Mouse (Mus musculus): Measurements from ENCODE around the gene Acsl1.
A peak's percentile ranks its signal among the peaks of the same experiment; 100 is the strongest.

The Acsl1 gene

DNA sequence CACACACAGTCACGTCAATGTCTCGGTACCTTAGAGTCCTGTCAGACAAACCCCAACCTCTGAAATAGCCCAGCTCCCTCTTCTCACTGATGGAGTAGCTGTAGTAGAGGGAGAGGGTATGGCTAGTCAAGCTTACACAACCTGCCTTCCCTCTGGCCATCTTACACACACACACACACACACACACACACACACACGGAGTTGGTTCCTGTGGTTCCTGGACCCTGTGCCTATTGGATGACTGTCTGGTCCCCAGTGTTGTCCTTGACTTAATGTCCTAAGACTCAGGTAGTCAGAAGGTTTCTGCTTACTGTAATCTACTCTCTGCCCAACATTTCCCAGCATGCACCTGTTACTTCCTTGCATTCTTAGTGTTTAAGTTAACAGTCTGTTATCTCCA, 5.1 kb downstream of the Acsl1 start:
- no peak for DNase-seq

DNA sequence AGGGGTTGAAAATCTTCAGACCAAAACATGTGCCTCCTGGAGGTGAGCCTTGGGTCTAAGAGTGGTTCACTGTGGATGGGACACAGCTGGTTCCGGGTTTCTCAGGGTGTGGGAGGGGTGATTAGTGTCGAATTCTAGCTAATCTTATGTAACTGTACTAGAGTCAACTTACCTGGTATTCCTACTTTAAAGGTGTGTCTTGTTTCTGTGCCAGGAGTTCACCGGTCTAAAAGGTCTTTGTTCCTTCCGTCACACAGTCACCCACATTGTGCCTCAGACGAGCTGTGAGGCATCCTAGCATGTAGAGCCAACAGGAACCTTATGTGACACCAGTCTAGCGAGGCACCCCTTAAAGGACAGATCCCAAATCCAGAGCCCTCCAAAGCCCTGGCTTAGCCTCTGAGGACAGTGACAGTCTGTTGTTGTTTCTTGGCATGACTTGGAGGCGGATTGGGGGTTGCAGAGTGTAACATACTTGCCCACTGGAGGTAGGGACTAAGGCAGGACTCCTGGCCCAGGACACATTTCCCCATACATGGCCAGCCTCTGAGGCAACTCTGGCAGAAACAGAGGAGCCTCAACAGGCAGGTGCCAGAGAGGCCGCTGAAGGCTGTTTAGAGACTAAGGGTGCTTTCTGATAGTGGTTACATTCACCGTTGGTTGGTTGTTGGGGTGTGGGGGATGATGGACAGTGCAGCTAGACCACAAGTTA, 7.1 kb downstream of the Acsl1 start:
- DNase-seq, result no peak

- no peak for DNase-seq
Measured at GRCm38 (mm10) chr8:46478783-46479182, 7.9 kb downstream of the Acsl1 start.

DNA sequence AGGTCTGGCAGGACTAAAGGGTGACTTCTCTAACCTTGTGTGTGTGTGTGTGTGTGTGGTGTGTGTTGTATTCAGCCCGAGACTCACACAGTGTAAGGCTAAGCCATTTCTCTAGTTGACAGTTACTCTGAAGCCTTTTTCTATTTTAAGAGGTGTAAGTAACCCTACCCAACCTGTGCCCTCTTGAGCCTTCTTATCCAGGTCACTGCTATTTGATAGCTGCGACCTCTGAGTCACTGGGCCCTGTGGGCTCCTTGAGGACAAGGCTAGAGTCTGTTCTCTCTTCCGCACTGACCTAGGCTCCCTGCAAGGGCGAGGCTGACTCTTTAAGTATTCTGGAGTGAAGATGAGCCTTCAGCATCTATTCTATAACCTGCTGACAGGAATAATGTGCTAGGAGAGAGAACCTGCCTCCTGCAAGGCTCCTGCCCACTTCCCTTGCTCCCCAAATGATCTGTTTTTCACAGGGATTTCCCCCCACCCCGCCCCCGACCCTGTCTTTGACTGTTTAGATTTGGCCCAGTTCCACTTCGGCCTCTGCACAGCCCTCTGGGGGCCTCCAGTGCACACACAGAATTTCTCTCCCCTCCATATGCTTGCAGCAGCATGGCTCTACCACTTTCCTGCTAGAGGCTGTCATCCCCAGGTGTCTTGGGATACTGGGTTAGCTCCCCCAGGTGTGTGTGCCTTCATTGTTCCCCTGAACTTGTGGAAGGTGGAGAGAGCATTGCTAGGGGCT, 9.1 kb downstream of the Acsl1 start:
- DNase-seq, result no peak

DNA sequence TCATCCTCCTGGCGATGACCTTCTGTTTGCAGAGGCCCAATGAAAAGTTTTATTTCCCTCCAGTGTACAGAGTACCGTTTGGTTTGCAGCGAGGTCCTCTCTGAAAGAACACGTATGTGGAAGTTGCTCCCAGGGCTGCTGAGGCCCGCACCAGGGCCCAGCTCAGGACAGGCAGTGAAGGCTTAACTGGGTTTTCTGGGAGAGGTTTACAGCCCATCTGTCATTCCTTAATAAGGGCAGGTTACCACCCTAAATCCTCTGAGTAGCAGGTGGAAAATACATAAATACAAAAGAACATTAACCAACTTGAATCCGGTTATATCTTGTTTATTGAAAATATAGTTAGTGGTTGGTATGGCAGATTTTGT, 9.7 kb downstream of the Acsl1 start:
- DNase-seq, result no peak

DNA sequence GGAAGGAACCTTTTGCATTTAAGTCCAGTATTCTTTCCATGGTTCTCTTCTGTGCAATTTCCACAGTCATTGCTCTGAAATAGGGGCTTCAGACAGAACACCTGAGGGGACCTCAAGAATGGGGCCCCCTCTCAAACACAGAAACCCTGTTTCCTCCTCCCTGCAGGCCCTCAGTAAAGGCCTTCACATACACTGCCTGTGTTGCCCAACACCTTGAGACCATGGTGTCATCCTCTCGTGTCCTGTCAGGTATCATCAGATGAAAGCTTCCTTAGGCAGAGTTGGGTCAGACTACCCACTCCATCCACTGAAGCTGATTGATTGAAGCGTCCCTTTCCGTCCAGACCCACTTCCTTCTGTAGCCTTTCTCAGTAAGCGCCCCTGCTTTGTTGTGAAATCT, 11.9 kb downstream of the Acsl1 start:
- no peak for DNase-seq

- no peak for DNase-seq
Measured at GRCm38 (mm10) chr8:46483247-46483646, 12.4 kb downstream of the Acsl1 start.

DNA sequence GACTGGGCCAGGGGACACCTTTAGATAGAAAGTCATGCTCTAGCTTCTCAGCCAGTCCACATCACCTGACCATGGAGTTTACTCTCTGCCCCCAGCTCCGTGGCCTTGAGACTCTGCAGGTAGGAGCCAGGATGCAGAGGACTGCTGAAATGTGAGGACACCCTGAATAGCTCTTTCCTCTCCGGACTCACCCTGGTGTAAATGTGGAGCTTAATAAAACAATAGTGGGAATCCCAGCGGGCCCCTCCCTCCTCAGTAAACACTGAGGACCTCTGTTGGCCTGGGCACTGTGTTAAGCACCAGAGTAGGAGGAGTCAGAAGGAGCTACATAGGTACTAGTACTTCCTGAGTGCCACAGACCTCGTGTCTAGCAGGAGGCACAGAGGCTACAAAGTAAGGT, 13.2 kb downstream of the Acsl1 start:
- no peak for DNase-seq

DNA sequence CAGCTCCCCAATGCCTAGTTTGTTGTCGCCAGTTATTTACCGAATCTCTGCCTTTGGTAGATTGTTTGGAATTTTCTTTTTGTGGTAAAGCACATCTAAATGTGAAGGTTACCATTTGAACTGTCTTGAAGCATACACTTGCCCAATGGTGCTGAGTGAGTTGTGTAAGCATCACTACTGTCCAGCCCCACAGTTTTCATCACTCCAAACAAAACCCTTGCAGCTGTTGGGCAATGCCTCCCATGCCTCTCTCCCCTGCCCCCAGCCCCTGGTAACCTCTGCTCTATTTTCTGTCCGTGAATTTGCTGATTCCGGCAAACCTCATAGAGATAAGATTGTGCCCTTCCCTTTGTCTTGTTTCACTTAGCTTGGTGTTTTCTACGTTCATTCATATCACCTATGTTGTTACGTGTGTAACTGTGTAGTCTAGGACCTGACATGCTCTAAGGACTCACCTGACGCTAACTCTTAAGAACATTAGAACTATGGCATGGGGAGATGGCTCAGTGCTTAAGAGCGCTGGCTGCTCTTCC, 14.2 kb downstream of the Acsl1 start:
- no peak for DNase-seq

DNA sequence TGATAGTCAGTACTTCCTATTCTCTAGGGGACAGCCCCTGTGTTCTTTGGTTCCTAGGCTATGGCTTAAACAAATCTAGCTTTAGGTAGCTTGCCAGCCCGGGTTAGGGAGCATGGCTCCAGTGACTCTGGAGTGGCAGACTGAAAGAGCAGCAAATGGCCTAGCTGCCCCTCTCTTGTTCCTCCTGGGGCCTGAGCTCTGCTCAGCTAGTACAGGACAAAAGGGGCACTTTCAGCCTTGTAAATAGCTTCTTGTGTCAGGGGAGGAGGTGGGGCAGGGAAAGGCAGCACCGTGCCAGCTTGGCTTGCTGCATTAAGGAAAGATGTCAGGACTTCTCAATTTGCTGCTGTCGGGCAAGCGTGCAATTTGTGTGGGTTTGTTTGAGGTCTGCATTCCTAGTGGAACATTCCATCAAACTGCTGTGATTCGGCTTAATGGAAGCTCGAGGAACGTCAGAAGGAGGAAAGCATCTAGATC, 17.3 kb downstream of the Acsl1 start:
- no peak for DNase-seq

GRCm38 (mm10) chr8:46489196-46489595, 18.4 kb downstream of the Acsl1 start:
- DNase-seq, result no peak

GRCm38 (mm10) chr8:46490250-46490649, 19.4 kb downstream of the Acsl1 start:
- no peak for DNase-seq

DNA sequence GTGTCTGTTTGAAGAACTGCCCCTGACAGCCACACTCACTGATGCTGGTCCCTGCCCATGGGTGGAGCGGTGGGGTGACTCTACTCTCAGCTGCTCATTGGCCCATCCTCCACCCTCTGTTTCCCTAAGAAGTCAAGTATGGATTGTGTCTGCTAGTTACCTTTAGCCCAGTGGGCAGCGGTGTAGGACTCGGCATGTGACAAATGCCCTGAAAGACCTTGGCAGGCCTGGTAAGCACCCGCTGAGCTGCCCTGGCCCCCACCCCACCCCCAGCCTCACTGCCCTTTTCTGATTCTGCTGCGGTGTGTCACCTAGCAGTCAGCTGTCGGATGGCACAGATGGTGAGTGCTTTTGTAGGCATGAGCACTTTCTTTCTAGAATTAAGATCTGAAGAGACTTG, 20.0 kb downstream of the Acsl1 start:
- no peak for DNase-seq

- DNase-seq, result no peak
Measured at GRCm38 (mm10) chr8:46493495-46494170, 22.8 kb downstream of the Acsl1 start.

- no peak for DNase-seq
Measured at GRCm38 (mm10) chr8:46496852-46497251, 26.0 kb downstream of the Acsl1 start.

DNA sequence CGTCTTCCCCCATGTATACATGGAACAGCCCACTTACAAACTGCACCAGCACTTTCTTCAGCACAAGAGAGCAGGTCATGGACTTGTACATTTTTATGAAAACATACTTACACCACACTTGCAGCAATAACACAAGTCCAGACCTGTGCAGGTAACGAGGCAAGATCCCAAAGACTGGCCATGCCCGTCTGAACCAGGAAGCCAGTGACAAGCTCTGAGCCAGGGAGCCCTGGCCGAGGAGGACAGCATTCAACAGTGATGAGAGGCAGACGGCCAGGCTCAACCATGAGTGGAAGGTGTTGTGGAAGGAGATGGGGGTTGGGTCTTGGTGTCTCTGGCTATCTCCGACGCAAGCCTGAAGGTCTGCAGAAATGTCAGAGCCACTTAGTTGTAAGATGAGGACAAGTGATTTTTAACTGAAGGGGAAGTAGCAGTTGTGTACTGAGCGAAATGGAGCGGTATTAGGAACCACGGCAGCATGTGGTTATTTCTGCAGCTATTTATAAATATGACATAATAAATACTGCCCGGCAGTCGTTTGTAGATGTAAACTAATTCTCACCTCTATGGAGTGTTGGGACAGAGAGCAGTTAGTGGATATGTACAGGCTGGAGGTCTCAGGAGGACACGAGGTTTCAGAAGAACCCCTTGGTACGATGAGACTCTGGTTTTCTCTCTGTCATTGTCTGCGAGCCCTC, 26.6 kb downstream of the Acsl1 start:
- DNase-seq, result no peak

- peak; percentile 17 for DNase-seq
Measured at GRCm38 (mm10) chr8:46499376-46500061, 28.7 kb downstream of the Acsl1 start.

DNA sequence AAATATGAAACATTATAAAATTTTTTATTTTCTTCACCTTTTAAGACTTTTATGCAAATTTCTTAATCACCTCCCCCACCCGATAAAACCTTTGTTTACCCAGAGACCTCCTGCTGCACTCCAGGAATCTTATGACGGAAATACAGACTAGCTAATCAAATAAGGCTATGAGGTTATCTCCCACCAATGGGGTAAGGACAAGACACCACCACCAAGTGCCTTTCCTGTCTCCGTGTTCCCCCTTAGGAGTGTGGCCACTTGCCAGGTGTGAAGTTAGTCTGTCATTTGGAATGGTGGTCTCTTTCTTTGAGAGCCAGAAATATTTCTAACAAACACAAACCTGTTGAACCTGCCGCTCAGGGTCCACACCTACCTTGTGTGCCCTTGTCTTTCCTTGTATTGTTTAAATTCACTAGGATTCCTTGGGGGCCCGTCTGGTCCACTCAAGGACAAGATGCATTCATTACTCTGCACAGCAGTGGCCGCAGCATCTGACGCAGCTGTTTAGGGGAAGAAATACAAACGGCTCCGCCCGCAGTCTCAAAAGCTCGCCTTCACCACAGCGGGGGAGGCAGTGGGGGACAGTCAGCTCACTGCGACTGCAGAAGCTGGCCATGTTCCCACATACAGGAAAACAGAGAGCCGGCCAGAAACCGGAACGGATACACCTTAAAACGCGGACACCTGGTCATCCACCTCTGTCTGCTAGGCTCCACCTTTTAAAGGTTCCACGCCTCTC, 31.7 kb downstream of the Acsl1 start:
- DNase-seq, result peak; percentile 21

DNA sequence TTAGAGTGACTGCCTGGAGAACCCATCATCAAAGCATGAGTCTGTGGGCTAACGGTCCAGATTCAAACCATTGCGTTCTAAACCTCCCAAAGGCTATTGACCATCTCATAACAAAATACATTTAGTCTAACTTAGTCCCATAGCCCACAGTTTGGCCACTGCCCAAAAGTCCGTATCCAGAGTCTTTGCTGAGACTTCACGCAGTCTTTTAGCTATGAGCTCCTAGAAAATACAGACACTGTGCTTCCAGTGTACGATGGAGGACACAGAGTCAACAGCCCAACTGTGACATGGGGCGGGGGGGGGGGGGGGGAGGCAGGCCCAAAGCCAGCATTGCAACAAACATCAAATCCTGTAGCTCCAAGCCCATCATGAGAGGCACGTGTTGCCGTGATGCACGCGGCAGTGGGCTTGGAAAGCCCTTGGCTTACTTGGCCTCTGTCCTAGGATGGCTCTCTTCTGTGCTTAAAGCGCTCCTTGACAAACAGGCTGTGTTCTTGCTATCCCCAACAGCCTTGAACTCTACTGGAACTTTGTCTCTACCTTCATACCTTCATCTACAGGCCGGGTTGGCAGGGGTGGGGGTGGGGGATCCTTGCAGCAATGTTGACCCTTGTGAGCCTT, 32.3 kb downstream of the Acsl1 start:
- no peak for DNase-seq

DNA sequence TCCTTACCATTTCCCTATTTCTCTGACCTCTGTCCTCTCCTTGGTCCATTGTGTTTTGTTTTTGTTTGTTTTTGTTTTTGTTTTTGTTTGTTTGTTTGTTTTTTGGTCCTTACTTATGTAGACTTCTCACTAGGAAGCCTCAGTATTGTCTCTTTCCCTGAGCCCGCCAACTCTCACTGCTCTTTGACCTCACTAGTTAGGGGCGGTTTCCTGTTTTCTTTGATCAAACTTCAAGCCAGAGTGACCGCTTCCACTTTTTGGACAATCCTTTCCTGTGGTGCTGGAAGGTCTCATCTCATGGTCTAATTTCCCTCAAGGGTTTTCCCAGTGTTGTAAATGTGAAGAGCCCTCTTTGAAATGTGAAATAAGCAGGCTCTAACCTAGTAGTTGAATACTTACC, 33.4 kb downstream of the Acsl1 start:
- no peak for DNase-seq
